Mouse (Mus musculus) MEL (cell line): Measurements from ENCODE around the gene Cgnl1. TPM values are rescaled to one million over a fixed set of nuclear protein-coding genes. Genes with fewer than 3 reads are reported as not detected.
A peak's percentile ranks its signal among the peaks of the same experiment; 100 is the strongest.

Source experiments
- DNase-seq: peaks from one replicate; pipeline ENCODE4 v3.0.0; 2011; ENCODE audit warnings: low read depth, low spot score
- H3K27ac ChIP-seq: 2 replicates; pipeline ENCODE4 v1.5.1; 2012; ENCODE audit warnings: low read depth, mild to moderate bottlenecking, control low read depth, low read length, moderate library complexity; ENCODE audit not compliant: control insufficient read depth
- H3K27me3 ChIP-seq, 2 experiments: fragments of 150-350 bp in 1 of 2; sonication (generic) in 1 of 2; 2 replicates each; pipeline ENCODE4 v1.6.1; 2012; ENCODE audit warnings: low read length in 2 of 2, mild to moderate bottlenecking in 2 of 2, improper control_type of control experiment in 1 of 2, moderate library complexity in 1 of 2; ENCODE audit not compliant: insufficient read depth in 2 of 2, control insufficient read depth in 1 of 2
- H3K36me3 ChIP-seq, 2 experiments: 2 replicates each; pipeline ENCODE4 v1.6.1; 2012 to 2014; ENCODE audit warnings: low read length in 2 of 2, improper control_type of control experiment in 1 of 2, inconsistent platforms in 1 of 2, mild to moderate bottlenecking in 1 of 2; ENCODE audit not compliant: insufficient read depth in 2 of 2, control insufficient read depth in 1 of 2
- H3K4me1 ChIP-seq, 2 experiments: fragments of 150-350 bp in 1 of 2; sonication (generic) in 1 of 2; 2 replicates each; pipeline ENCODE4 v1.6.1; 2012; ENCODE audit warnings: low read length in 2 of 2, improper control_type of control experiment in 1 of 2, mild to moderate bottlenecking in 1 of 2; ENCODE audit not compliant: insufficient read depth in 2 of 2, control insufficient read depth in 1 of 2
- H3K4me3 ChIP-seq, 2 experiments: fragments of 150-350 bp in 1 of 2; sonication (generic) in 1 of 2; 2 replicates each; pipeline ENCODE4 v1.5.1; 2012; ENCODE audit warnings: low read depth in 2 of 2, low read length in 2 of 2, mild to moderate bottlenecking in 2 of 2, moderate library complexity in 2 of 2, control low read depth in 1 of 2, improper control_type of control experiment in 1 of 2; ENCODE audit not compliant: control insufficient read depth in 1 of 2, insufficient read depth in 1 of 2
- H3K79me2 ChIP-seq: 2 replicates; pipeline ENCODE4 v1.6.1; 2012; ENCODE audit warnings: mild to moderate bottlenecking, low read length, moderate library complexity; ENCODE audit not compliant: control insufficient read depth, poor library complexity, insufficient read depth
- H3K9ac ChIP-seq: 2 replicates; pipeline ENCODE4 v1.6.1; 2012; ENCODE audit warnings: low read depth, mild to moderate bottlenecking, control low read depth, low read length, moderate library complexity; ENCODE audit not compliant: control insufficient read depth, poor library complexity, severe bottlenecking
- H3K9me3 ChIP-seq: fragments of 150-350 bp; sonication (generic); replicated peaks from 2 replicates; pipeline ENCODE4 v1.6.1; 2012; ENCODE audit warnings: mild to moderate bottlenecking, low read length, improper control_type of control experiment, moderate library complexity; ENCODE audit not compliant: insufficient read depth
- E2F4 ChIP-seq: IDR thresholded peaks from 2 replicates; pipeline ENCODE4 v1.6.1; 2011; ENCODE audit warnings: low read depth, low read length, improper control_type of control experiment, borderline replicate concordance
- EP300 ChIP-seq, 2 experiments: IDR thresholded peaks; 2 replicates each; pipeline ENCODE4 v1.6.1; 2011; ENCODE audit warnings: improper control_type of control experiment in 2 of 2, low read length in 2 of 2, low read depth in 1 of 2, mild to moderate bottlenecking in 1 of 2
- ETS1 ChIP-seq: IDR thresholded peaks from 2 replicates; pipeline ENCODE4 v1.6.1; 2012; ENCODE audit warnings: low read depth, mild to moderate bottlenecking, inconsistent platforms, low read length, improper control_type of control experiment, moderate library complexity
- GABPA ChIP-seq: IDR thresholded peaks from 2 replicates; pipeline ENCODE4 v1.6.1; 2012; ENCODE audit warnings: low read depth, mild to moderate bottlenecking, inconsistent platforms, low read length, improper control_type of control experiment, moderate library complexity
- GATA1 ChIP-seq: IDR thresholded peaks from 2 replicates; pipeline ENCODE4 v1.6.1; 2011; ENCODE audit warnings: low read depth, low read length, improper control_type of control experiment
- HCFC1 ChIP-seq: IDR thresholded peaks from 2 replicates; pipeline ENCODE4 v1.6.1; 2012; ENCODE audit warnings: low read depth, mild to moderate bottlenecking, inconsistent platforms, low read length, improper control_type of control experiment, moderate library complexity
- JUND ChIP-seq: IDR thresholded peaks from 2 replicates; pipeline ENCODE4 v1.6.1; 2011; ENCODE audit warnings: low read depth, mild to moderate bottlenecking, improper control_type of control experiment, low read length
- KAT2A ChIP-seq: conservative IDR thresholded peaks from 2 replicates; pipeline ENCODE4 v1.6.1; 2012; ENCODE audit warnings: low read depth, low read length, improper control_type of control experiment, inconsistent platforms
- MXI1 ChIP-seq: IDR thresholded peaks from 2 replicates; pipeline ENCODE4 v1.6.1; 2011; ENCODE audit warnings: mild to moderate bottlenecking, low read depth, low read length, improper control_type of control experiment
- MYB ChIP-seq: IDR thresholded peaks from 2 replicates; pipeline ENCODE4 v1.6.1; 2011; ENCODE audit warnings: mild to moderate bottlenecking, low read depth, low read length, improper control_type of control experiment
- MYC ChIP-seq: IDR thresholded peaks from 2 replicates; pipeline ENCODE4 v1.6.1; 2011; ENCODE audit warnings: low read depth, mild to moderate bottlenecking, low read length, improper control_type of control experiment, moderate library complexity
- POLR2A ChIP-seq, 2 experiments: IDR thresholded peaks; 2 replicates each; pipeline ENCODE4 v1.6.1; 2011 to 2012; ENCODE audit warnings: low read length in 2 of 2, mild to moderate bottlenecking in 2 of 2, control low read depth in 1 of 2, improper control_type of control experiment in 1 of 2, low read depth in 1 of 2, moderate library complexity in 1 of 2; ENCODE audit not compliant: control insufficient read depth in 1 of 2, insufficient read depth in 1 of 2, poor library complexity in 1 of 2
- RCOR1 ChIP-seq: IDR thresholded peaks from 2 replicates; pipeline ENCODE4 v1.6.1; 2012; ENCODE audit warnings: low read depth, mild to moderate bottlenecking, inconsistent platforms, low read length, improper control_type of control experiment
- TAL1 ChIP-seq: IDR thresholded peaks from 2 replicates; pipeline ENCODE4 v1.6.1; 2012; ENCODE audit warnings: mild to moderate bottlenecking, inconsistent platforms, low read length, moderate library complexity, mixed read lengths
- TCF12 ChIP-seq: IDR thresholded peaks from 2 replicates; pipeline ENCODE4 v1.6.1; 2014; ENCODE audit warnings: low read depth, mild to moderate bottlenecking, inconsistent platforms, low read length, improper control_type of control experiment, moderate library complexity
- USF1 ChIP-seq: IDR thresholded peaks from 2 replicates; pipeline ENCODE4 v1.6.1; 2014; ENCODE audit warnings: low read depth, mild to moderate bottlenecking, inconsistent platforms, low read length, improper control_type of control experiment, moderate library complexity
- polyA plus RNA-seq, 2 experiments: library from polyadenylated mRNA; stranded (reverse) in 1 of 2; unstranded in 1 of 2; fragments of >175 nt in 1 of 2; fragments of >200 nt in 1 of 2; gene quantifications; 2 replicates each; pipeline versions ENCODE4 v1.2.1 to v1.2.4; 2012; ENCODE audit warnings: low replicate concordance in 2 of 2, low read depth in 1 of 2; ENCODE audit not compliant: insufficient read length in 2 of 2, insufficient read depth in 1 of 2, missing spikeins in 1 of 2
- total RNA-seq: library from RNA; depleted of rRNA; stranded (reverse); fragments of 300-350 nt; gene quantifications from 2 replicates; pipeline ENCODE4 v1.2.3, GENCODE M21; 2012

The Cgnl1 gene
- total and polyA plus RNA-seq, 3 experiments = 0.19 to 0.70 TPM; not detected in 1

GRCm38 (mm10) chr9:71676988-71677688 lies 94.3 kb downstream of the Cgnl1 start:
- peak; percentile 56 for DNase-seq
- Histone ChIP-seq H3K36me3 (peaks cover 0 to 6% of the 10 kb centered on the region in 2 experiments; a peak in 2 of 4 replicates), H3K4me3 (no peak overlapping the region), H3K27me3 (no peaks in the 10 kb centered on the region), H3K9me3 (no peaks in the 10 kb centered on the region), H3K4me1 (peaks cover 2 to 23% of the 10 kb centered on the region in 2 experiments; a peak in 3 of 4 replicates), H3K9ac (no peak overlapping the region), H3K27ac (peak overlapping the region; percentile 45), H3K79me2 (no peaks in the 10 kb centered on the region)
- peak; percentile 52 for TF ChIP-seq TAL1
- peak; percentile 83 to 92 for TF ChIP-seq EP300 (IDR thresholded peaks at IDR 0.05; ENCODE audit: low read depth in 1 of 2, low read length in 2 of 2)
- TF ChIP-seq TCF12 = peak; percentile 82
- no peak for TF ChIP-seq POLR2A (IDR thresholded peaks at IDR 0.05; ENCODE audit: control insufficient read depth in 1 of 2, insufficient read depth in 1 of 2, low read depth in 1 of 2, low read length in 2 of 2, poor library complexity in 1 of 2)
- TF ChIP-seq MXI1 = no peak
- no peak for TF ChIP-seq E2F4
- TF ChIP-seq ETS1 = peak; percentile 37; the same call in 1 of the 2 replicates
- TF ChIP-seq GATA1 = peak; percentile 95
- TF ChIP-seq RCOR1 = peak; percentile 84

GRCm38 (mm10) chr9:71675799-71676414 lies 95.5 kb downstream of the Cgnl1 start:
- DNase-seq = no peak
- H3K9me3 ChIP-seq = no peaks in the 10 kb centered on the region
- H3K4me1 ChIP-seq = peaks cover 2 to 23% of the 10 kb centered on the region in 2 experiments; a peak in 3 of 4 replicates
- H3K36me3 ChIP-seq = peaks cover 0 to 6% of the 10 kb centered on the region in 2 experiments; a peak in 2 of 4 replicates
- no peak overlapping the region for H3K9ac ChIP-seq
- no peak overlapping the region for H3K27ac ChIP-seq
- TF ChIP-seq HCFC1 (no peak), JUND (no peak), KAT2A (no peak), TAL1 (no peak), MYC (no peak), MYB (no peak), GABPA (no peak), RCOR1 (no peak), POLR2A (IDR thresholded peaks at IDR 0.05; ENCODE audit: control insufficient read depth in 1 of 2, insufficient read depth in 1 of 2, low read depth in 1 of 2, low read length in 2 of 2, poor library complexity in 1 of 2) (no peak), USF1 (no peak)
- no peaks in the 10 kb centered on the region for H3K79me2 ChIP-seq
- H3K4me3 ChIP-seq = no peak overlapping the region
- no peaks in the 10 kb centered on the region; a peak in 1 of 4 replicates for H3K27me3 ChIP-seq
